In the genomic region with DNA sequence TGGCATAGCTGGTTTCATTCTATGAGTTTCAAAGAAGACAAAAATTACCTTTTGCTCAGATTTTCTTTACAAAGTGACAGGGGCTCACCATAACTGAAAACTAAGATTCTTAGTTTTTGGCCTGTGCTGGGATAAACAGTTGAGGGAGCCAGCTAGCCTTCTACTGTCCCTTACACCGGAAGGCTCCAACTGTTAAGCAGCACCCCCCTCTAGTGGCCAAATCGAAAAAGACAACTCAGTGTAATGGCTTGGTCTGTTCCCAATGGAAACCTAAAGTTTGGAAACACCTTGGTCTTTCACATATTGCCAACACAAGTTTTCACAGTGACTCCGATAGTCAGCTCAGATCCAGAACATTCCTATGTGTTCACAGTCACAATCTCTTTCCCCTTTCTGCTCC, we compare ENCODE assay signal across 8 mouse cellular contexts.
DNase-seq lines count a peak whose midpoint lies in the region; ATAC-seq lines count a peak whose summit lies in the region.

No protein-coding gene starts in this region.

- no peaks in the 10 kb centered on the region for H3K4me1 ChIP-seq in limb, embryonic 12.5 days (replicated peaks)

- WGBS in limb, embryonic 12.5 days, result 9% methylated on average over 3 of the region's 3 CpGs

- H3K36me3 ChIP-seq in limb, embryonic 12.5 days, result no peaks in the 10 kb centered on the region

- no peak overlapping the region for H3K27ac ChIP-seq in limb, embryonic 12.5 days

- DNase-seq in B cell, adult 2 months, result peak; percentile 88 to 89
- DNase-seq in adrenal gland, postnatal 14 days, result peak; percentile 88
- DNase-seq in embryo, embryonic 9.5 days (ENCODE audit: extremely low spot score), result peak; percentile 87
- DNase-seq in kidney, adult 9 months, result peak; percentile 81
- peak; percentile 59 to 63 for DNase-seq in spleen, postnatal 36 days (ENCODE audit: low spot score in 2 of 2)

- no peak overlapping the region for H3K4me3 ChIP-seq in limb, embryonic 12.5 days (replicated peaks)

- H3K9ac ChIP-seq in limb, embryonic 12.5 days (replicated peaks), result no peak overlapping the region

- ATAC-seq in granulocyte monocyte progenitor cell, adult 5-6 weeks (replicated peaks; ENCODE audit: poor library complexity, severe bottlenecking), result peak; percentile 93
- peak; percentile 78 for ATAC-seq in limb, embryonic 12.5 days (ENCODE audit: insufficient number of reproducible peaks, insufficient read depth, low FRiP score, low TSS enrichment, low read depth)
- peak; percentile 84 for ATAC-seq in monocyte, adult 5-6 weeks (replicated peaks; ENCODE audit: insufficient number of reproducible peaks, low FRiP score, low TSS enrichment, poor library complexity, severe bottlenecking)

- no peak overlapping the region for H3K4me2 ChIP-seq in limb, embryonic 12.5 days

- H3K27me3 ChIP-seq in limb, embryonic 12.5 days, result peaks cover 11% of the 10 kb centered on the region; the same call in 1 of the 2 replicates

- no peaks in the 10 kb centered on the region for H3K9me3 ChIP-seq in limb, embryonic 12.5 days
